Mouse (Mus musculus) retina, adult 2 months (tissue): ENCODE data around the gene Galnt14.

Experiments
- DNase-seq: peaks from one replicate; pipeline ENCODE4 v3.0.0-alpha.2; 2012; ENCODE audit warnings: low read depth, low spot score

Gene Galnt14

DNA sequence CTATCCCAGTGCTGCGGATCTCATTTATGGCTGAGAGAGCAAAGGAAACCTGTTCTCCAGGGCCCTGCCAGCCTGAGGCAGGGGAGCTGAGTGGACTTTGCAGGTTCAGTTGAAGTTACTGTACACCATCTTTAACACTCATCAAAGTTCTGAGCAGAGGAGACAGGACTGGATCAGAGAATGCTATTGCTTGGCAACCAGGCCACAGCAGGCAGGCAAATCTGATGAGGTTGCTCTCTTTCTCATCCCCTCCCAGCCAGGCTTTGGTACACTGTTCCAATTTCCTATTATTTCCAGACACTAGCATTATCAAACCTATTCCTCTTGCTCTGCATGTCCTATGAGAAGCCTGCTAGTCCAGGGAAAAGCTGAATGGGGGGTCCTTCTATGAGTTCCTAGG lies 41.3 kb downstream of the Galnt14 start:
- DNase-seq, result no peak

DNA sequence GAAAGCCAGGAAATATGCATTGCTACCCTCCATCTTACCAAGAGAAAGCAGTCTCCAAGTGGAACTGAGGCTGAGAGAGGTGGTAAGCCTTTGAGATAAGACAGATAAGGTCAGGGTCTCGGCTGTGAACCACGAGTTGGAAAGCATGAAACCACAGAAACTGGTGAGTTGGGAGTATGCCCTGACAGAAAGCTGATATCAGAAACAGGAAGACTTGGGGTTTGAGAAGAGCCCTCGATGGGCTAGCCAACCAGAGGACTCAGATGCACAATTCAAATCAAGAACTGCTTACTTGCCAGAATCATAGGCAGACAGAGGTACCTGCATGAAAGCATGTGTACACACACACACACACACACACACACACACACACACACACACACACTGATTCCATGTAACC lies 47.0 kb downstream of the Galnt14 start:
- no peak for DNase-seq

DNA sequence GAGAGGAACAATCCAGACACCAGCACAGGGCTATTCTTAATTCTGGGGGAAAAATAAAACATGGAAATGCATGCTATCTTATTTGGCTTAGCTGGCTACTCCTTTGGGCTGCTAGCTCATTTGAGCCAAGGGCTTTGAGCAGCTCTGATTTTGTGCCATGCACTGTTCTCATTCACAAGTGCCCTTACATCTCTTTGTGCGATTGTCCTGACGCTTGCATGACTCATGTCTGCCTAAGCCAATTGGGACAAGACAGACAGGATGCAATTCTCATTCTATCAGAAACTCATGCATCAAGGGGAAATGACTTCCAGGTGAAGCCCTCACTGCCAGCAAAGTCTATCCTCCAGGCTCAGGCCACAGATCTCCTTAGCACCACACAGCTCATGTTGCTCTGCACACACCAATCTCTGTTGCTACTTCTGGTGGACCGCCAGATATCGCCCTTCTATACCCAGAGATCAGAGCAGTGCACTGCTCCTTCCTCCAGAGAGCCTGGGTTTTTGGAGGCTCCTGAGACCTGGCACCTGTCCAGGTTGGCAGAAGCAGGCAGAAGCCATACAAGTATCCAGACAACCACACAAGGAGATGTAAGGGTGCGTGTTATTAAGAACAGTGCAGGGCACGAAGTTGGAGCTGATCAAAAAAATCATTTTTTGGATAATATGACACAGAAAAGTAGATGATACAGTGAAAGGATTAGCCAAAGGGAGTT lies 51.4 kb downstream of the Galnt14 start:
- no peak for DNase-seq

- no peak for DNase-seq
Measured at GRCm38 (mm10) chr17:73656373-73656772, 53.9 kb downstream of the Galnt14 start.

GRCm38 (mm10) chr17:73654261-73654660 lies 56.0 kb downstream of the Galnt14 start:
- no peak for DNase-seq

- DNase-seq, result no peak
Measured at GRCm38 (mm10) chr17:73649371-73649770, 60.9 kb downstream of the Galnt14 start.

DNA sequence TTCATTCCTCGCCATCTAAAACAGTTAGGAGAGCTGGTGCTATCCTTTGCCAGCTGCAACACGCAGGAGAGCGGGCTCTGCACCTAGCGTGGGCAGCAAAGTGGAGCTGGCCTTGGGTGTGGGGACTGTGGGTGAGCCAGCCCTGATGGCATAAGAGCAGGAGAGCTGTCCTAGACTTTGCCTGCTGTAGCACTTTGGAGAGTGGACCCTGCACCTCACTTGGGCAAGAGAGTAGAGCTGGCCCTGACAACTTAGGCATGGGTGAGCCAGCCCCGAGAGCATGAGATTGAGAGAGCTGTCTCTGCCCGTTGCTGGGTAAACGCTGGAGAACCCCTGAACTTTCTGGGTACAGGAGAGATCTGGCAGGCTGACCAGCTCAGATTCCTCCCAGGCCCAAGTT lies 68.6 kb downstream of the Galnt14 start:
- DNase-seq, result no peak

GRCm38 (mm10) chr17:73640117-73640480 lies 70.2 kb downstream of the Galnt14 start:
- DNase-seq, result no peak

DNA sequence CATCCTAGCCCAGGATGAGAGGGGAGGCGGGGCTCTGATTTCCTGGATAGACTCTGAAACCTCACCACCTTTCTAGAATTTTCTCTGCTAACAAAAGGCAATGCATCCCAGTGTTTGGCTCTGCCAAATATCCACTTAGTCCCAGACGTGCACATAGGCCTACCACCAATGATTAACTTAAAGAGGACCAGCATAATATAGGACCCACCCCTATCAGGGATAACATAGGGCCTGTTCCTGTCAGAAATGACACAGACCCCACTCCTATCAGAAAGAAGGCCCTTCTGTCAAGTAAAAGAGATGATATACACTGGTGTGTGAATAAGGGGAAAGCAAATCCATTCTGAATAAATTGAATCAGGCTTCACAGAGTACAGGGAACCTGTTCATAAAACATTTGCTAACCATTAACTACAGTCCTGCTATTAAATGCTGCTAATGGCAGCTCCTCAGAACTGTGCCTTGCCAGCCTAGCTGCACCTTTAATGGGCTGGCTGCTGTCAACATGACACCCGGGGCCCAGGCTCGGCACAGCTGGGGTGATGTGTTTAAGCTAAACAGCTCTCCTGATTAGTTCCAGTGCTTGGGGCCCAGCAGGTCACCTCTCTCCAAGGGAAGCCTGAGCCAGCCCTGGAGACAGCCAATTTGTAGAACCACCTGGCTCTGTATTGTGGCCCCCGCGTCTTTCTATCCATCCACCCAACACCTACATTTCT lies 70.7 kb downstream of the Galnt14 start:
- no peak for DNase-seq

DNA sequence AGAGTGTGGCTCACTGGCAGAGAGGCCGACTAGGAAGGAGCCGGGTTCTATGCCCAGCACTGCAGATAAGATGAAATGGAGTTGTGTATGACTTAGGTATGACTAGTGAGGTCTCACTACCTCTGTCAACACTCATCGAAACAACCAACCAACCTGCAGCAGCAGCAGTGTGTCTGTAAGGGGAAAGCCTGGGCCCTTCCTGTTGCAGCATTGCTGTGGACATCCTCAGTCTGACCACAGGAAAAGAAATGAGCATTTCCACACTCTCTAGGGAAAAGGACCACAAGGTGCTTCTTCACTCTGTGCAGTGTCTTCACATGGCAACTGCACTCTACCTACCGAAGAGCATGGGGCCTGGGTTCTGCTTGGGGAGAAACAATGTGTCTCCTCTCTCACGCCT lies 73.3 kb downstream of the Galnt14 start:
- no peak for DNase-seq

GRCm38 (mm10) chr17:73634896-73635295 lies 75.4 kb downstream of the Galnt14 start:
- DNase-seq, result no peak

GRCm38 (mm10) chr17:73633991-73634710 lies 76.1 kb downstream of the Galnt14 start:
- no peak for DNase-seq

- no peak for DNase-seq
Measured at GRCm38 (mm10) chr17:73628263-73628914, 81.9 kb downstream of the Galnt14 start.

GRCm38 (mm10) chr17:73626912-73627311 lies 83.3 kb downstream of the Galnt14 start:
- no peak for DNase-seq

- DNase-seq, result no peak
Measured at GRCm38 (mm10) chr17:73620049-73620448, 90.2 kb downstream of the Galnt14 start.

GRCm38 (mm10) chr17:73602552-73603478 lies 107.4 kb downstream of the Galnt14 start:
- no peak for DNase-seq

- DNase-seq, result no peak
Measured at GRCm38 (mm10) chr17:73599923-73600322, 110.3 kb downstream of the Galnt14 start.

DNA sequence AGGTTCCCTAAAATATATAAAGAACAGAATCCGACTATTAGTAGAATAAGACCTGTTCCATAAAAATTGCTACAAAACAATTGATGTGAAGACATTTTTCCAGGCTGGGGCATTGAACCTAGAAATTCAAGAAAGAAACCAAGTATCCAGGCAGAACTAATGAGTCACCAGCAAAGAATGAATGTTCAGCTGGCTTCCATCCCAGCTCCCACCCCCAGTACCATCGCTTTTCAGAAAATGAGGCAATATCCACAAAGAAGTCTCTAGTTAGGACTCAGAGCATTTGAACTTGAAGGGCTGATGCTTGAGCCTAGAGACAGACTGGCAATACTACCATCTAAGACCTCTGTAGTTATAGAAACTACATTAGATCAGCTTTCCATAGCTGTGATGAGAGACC lies 118.2 kb downstream of the Galnt14 start:
- DNase-seq, result no peak

DNA sequence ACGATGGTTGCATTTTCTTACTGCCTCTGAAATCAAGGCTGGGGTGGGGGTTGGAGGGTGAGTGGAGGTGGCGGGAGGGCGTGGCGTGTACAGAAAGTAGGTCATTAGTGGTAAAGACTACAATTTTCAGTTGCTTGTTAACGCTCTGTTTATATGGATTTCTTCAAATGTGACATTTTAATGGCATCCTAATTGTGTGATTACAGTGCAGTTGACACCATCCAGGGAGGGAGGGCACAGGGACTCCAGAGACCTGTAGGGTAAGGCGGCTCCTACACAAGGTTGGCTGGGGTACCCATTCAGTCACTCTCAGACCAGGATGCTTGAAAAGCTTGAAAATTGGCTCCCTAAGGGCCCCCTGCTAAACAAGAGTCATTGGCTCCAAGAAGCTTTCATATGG lies 122.7 kb downstream of the Galnt14 start:
- no peak for DNase-seq

GRCm38 (mm10) chr17:73574186-73574585 lies 136.1 kb downstream of the Galnt14 start:
- DNase-seq, result no peak

- DNase-seq, result no peak
Measured at GRCm38 (mm10) chr17:73572881-73573280, 137.4 kb downstream of the Galnt14 start.
